Mouse (Mus musculus) WW6 (cell line): ENCODE data around the gene Olfr992.
"Not testable (repeated sequence)": the region's sequence is repeated elsewhere in the genome, so short reads cannot be mapped to it uniquely, and the experiment has no call there.

Experiments used
- DNase-seq: peaks from one replicate; pipeline ENCODE4 v3.0.0-alpha.2; 2013; ENCODE audit warnings: low read depth, low spot score

The Olfr992 gene

DNA sequence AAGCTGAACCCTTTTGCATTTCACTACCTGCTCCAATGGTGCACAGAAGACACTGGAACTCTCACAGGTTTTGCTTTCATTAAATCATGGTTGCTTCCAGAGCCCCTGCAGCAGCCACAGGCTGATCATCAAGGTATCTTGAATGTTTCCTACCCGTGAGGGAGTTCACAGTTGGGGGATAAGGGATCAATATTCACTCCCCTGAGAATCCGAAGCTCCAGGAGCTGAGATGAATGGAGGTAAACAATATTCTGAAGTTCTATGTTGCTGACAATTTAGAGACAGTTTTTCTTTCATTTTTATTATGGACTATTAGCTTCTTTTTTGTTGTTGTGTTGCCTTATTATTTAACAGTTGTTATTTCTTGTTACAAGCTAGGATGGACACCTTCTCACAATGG is at the start of gene Olfr992:
TSS of gene Olfr992 (minus strand) at position 101 of the 400 bp plus-strand sequence.
- DNase-seq = no peak

DNA sequence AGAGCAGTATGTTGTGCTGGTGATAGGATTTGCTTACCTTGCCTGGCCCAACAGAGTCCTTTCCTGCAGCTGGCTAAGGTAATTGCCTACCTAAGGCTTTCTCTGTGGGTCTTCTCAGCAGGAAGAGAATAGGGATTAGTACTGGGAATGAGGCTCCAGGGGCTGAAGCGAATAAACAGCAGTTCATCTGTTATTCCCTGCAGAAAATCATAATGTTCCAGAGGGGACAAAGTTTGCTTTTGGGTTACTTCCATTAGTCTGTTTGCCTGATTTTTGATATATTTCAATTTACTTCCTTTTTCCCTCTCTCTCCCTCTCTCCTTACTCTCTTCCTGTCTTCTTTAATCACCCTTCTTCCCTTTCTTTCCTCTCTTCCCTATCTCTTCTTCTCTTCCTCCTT is 34.3 kb upstream of the Olfr992 start, which contains the start of gene Olfr995:
TSS of gene Olfr995 (minus strand) at position 101 of the 400 bp plus-strand sequence.
- DNase-seq = no peak

DNA sequence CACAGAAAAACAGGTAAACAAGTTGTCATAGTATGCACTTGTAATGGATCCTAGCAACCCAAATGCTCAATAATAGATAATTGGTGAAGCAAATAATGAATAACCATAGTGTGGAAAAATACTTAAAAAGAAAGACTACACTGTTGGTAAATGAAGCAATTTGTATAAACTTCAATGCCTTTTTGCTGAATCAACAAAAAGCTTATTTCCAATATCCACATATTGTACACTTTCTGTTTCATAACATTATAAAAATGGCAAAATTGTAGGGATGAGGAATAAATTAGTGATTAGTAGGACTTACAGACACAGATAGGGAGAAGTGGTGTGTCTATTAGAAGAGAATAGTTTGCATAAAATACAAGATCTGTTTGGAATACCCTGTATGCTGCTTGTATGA is 33.3 kb upstream of the Olfr992 start:
- no peak for DNase-seq

DNA sequence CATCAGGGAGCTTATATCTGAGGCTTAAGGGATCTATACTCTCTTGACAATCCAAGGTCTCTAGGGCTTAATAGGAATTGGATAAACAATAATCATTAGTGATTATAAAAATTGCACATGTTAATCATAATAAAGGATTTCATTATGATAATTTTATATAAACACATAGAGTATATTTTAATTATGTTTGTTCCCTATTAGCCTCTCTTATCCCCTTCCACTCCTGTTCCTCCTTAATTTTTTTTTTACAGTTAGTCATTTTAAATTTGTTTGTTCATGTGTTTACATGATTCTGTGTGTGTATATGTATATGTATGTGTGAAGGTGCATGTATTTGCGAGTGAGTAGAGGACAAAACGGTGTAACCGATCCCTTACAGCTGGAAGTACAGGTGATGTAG is 27.1 kb upstream of the Olfr992 start, which contains the start of gene Olfr994:
TSS of gene Olfr994 (minus strand) at position 101 of the 400 bp plus-strand sequence.
- no peak for DNase-seq

DNA sequence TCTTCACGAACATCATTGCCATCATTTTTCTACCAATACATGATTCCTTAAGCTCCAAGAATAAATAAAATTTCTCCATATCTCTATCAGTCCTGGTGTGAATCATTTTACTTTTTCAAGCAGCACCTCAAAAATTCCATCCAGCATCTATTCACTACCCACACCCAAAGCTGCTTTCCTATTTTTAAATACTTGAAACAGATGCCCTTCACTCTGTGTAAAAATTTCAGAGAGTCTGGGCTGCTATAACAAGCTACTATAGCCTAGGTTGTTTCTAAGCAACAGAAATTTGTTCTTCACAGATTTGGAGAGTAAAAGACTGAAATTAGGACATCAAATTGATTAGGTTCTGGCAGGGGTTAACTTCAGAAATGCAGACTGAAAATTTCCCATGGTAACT is 16.6 kb upstream of the Olfr992 start:
- DNase-seq = no peak

DNA sequence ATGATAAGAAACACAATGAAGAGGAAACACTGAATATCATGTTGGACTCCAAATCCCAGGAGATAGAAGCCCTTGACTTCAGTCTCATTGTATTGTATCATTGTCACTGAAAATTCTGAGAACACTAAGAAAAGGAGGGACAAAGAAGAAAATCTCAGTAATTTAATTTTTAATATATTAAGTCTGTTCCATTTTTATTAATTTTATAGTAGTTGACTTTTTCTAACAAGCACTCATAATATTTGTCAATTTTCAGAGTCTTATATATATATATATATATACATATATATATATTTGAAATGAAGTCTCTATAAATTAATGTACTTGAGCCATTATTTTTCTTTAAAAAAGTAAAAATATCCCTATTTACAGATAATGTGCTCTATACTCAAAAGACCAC is 5.5 kb upstream of the Olfr992 start, which contains the start of gene Olfr993:
TSS of gene Olfr993 (minus strand) at position 101 of the 400 bp plus-strand sequence.
- DNase-seq = no peak

DNA sequence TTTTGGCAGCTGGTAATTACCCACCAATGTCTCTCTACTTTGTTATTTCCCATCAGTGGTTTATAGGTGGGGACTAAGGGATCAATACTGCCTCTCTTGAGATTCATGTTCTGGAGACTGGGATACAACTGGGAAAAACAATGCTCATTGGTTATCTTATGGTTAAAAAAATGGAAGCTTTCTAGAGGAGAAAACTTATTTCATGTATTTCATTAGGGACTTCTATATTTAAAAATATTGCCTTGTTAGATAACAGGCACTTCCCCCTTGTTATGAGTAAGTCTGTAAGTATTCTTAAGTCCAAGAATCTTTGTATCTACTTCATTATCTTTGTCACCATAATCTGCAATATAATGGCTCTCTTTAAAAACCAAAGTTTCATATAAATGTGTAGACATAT is 46.1 kb downstream of the Olfr992 start, which contains the start of gene Olfr988:
TSS of gene Olfr988 (minus strand) at position 101 of the 400 bp plus-strand sequence.
- DNase-seq = not testable (repeated sequence)
